Mouse (Mus musculus): ENCODE measurements around the gene Pdia2. TPM values are rescaled to one million over a fixed set of nuclear protein-coding genes. Genes with fewer than 3 reads are reported as not detected.

The Pdia2 gene
- polyA plus RNA-seq, 1 experiment from 2014 or later: 0.23 TPM

GRCm38 (mm10) chr17:26229776-26230175, 30.9 kb upstream of the Pdia2 start:
- no peak overlapping the region for H3K9ac ChIP-seq (replicated peaks)
- H3K27me3 ChIP-seq (replicated peaks): no peaks in the 10 kb centered on the region
- H3K4me2 ChIP-seq: no peak overlapping the region
- WGBS: 93% methylated on average over 5 of the region's 5 CpGs
- H3K4me3 ChIP-seq (replicated peaks): no peak overlapping the region
- no peaks in the 10 kb centered on the region for H3K36me3 ChIP-seq
- no peaks in the 10 kb centered on the region for H3K4me1 ChIP-seq
- H3K9me3 ChIP-seq (replicated peaks): no peaks in the 10 kb centered on the region
- H3K27ac ChIP-seq (replicated peaks): no peak overlapping the region
- ATAC-seq (ENCODE audit: low FRiP score): no peak

- Histone ChIP-seq H3K4me3 (replicated peaks) (no peak overlapping the region), H3K4me1 (no peaks in the 10 kb centered on the region), H3K27me3 (replicated peaks) (no peaks in the 10 kb centered on the region), H3K9me3 (replicated peaks) (no peaks in the 10 kb centered on the region), H3K9ac (replicated peaks) (no peak overlapping the region), H3K27ac (replicated peaks) (no peak overlapping the region), H3K36me3 (peaks cover 7% of the 10 kb centered on the region; the same call in 1 of the 2 replicates), H3K4me2 (no peak overlapping the region)
- no peak for ATAC-seq (ENCODE audit: low FRiP score)
- 83% methylated on average over 12 of the region's 12 CpGs for WGBS
Measured at GRCm38 (mm10) chr17:26225150-26225549, 26.3 kb upstream of the Pdia2 start.

- 88% methylated on average over 2 of the region's 2 CpGs for WGBS
Measured at GRCm38 (mm10) chr17:26221508-26221907, 22.6 kb upstream of the Pdia2 start.

GRCm38 (mm10) chr17:26212681-26213080, 13.8 kb upstream of the Pdia2 start:
- WGBS: 90% methylated on average over 11 of the region's 11 CpGs
- no peaks in the 10 kb centered on the region for H3K9me3 ChIP-seq (replicated peaks)
- no peaks in the 10 kb centered on the region for H3K4me1 ChIP-seq
- peaks cover 44% of the 10 kb centered on the region for H3K36me3 ChIP-seq
- no peaks in the 10 kb centered on the region for H3K27me3 ChIP-seq (replicated peaks)
- H3K4me2 ChIP-seq: no peak overlapping the region
- ATAC-seq (ENCODE audit: low FRiP score): no peak
- H3K27ac ChIP-seq (replicated peaks): no peak overlapping the region
- no peak overlapping the region for H3K9ac ChIP-seq (replicated peaks)
- H3K4me3 ChIP-seq (replicated peaks): no peak overlapping the region

More at GRCm38 (mm10) chr17:26221508-26221907, 22.6 kb upstream of the Pdia2 start:
- H3K9ac ChIP-seq (replicated peaks): no peak overlapping the region
- no peaks in the 10 kb centered on the region for H3K4me1 ChIP-seq
- no peak overlapping the region for H3K4me3 ChIP-seq (replicated peaks)
- no peak for ATAC-seq (ENCODE audit: low FRiP score)
- no peaks in the 10 kb centered on the region for H3K27me3 ChIP-seq (replicated peaks)
- H3K4me2 ChIP-seq: no peak overlapping the region
- H3K27ac ChIP-seq (replicated peaks): no peak overlapping the region
- H3K36me3 ChIP-seq: peaks cover 34% of the 10 kb centered on the region
- no peaks in the 10 kb centered on the region for H3K9me3 ChIP-seq (replicated peaks)

- Histone ChIP-seq H3K9me3 (replicated peaks) (no peaks in the 10 kb centered on the region), H3K4me3 (replicated peaks) (no peak overlapping the region), H3K36me3 (peaks cover 40% of the 10 kb centered on the region), H3K9ac (replicated peaks) (no peak overlapping the region), H3K4me2 (no peak overlapping the region), H3K4me1 (no peaks in the 10 kb centered on the region), H3K27ac (replicated peaks) (no peak overlapping the region), H3K27me3 (replicated peaks) (no peaks in the 10 kb centered on the region; the same call in 1 of the 2 replicates)
- no peak for ATAC-seq (ENCODE audit: low FRiP score)
- WGBS: 96% methylated on average over 7 of the region's 7 CpGs
Measured at GRCm38 (mm10) chr17:26212241-26212640, 13.4 kb upstream of the Pdia2 start.

GRCm38 (mm10) chr17:26207686-26208085, 8.8 kb upstream of the Pdia2 start, which contains the start of gene Arhgdig:
Gene Arhgdig, minus strand, starts transcription at chr17:26207786.
- H3K27me3 ChIP-seq (replicated peaks): peaks cover 32% of the 10 kb centered on the region
- peaks cover 4% of the 10 kb centered on the region; the same call in 1 of the 2 replicates for H3K36me3 ChIP-seq
- no peaks in the 10 kb centered on the region for H3K9me3 ChIP-seq (replicated peaks)
- WGBS: 91% methylated on average over 12 of the region's 12 CpGs
- no peak within 1 kb of the TSS for H3K27ac ChIP-seq (replicated peaks)
- H3K4me3 ChIP-seq (replicated peaks): no peak within 1 kb of the TSS
- H3K4me1 ChIP-seq: peaks cover 12% of the 10 kb centered on the region
- no peak within 1 kb of the TSS for H3K9ac ChIP-seq (replicated peaks)
- ATAC-seq (ENCODE audit: low FRiP score): no peak
- H3K4me2 ChIP-seq: no peak within 1 kb of the TSS

- Histone ChIP-seq H3K4me3 (replicated peaks) (no peak overlapping the region), H3K27ac (replicated peaks) (no peak overlapping the region), H3K4me1 (peaks cover 21% of the 10 kb centered on the region), H3K27me3 (replicated peaks) (peaks cover 45% of the 10 kb centered on the region), H3K9ac (replicated peaks) (no peak overlapping the region), H3K4me2 (no peak overlapping the region), H3K36me3 (no peaks in the 10 kb centered on the region), H3K9me3 (replicated peaks) (no peaks in the 10 kb centered on the region)
- ATAC-seq (ENCODE audit: low FRiP score): no peak
- 64% methylated on average over 1 of the region's 1 CpGs for WGBS
Measured at GRCm38 (mm10) chr17:26206392-26206791, 7.5 kb upstream of the Pdia2 start.

GRCm38 (mm10) chr17:26204766-26205165, 5.9 kb upstream of the Pdia2 start:
- Histone ChIP-seq H3K27me3 (replicated peaks) (peaks cover 57% of the 10 kb centered on the region), H3K27ac (replicated peaks) (no peak overlapping the region), H3K9me3 (replicated peaks) (no peaks in the 10 kb centered on the region), H3K4me2 (no peak overlapping the region), H3K9ac (replicated peaks) (no peak overlapping the region), H3K36me3 (no peaks in the 10 kb centered on the region), H3K4me1 (peaks cover 35% of the 10 kb centered on the region), H3K4me3 (replicated peaks) (no peak overlapping the region)
- 28% methylated on average over 11 of the region's 11 CpGs for WGBS
- no peak for ATAC-seq (ENCODE audit: low FRiP score)

GRCm38 (mm10) chr17:26203321-26203811, 4.5 kb upstream of the Pdia2 start:
- H3K4me2 ChIP-seq: peak overlapping the region; percentile 95
- H3K9me3 ChIP-seq (replicated peaks): no peaks in the 10 kb centered on the region
- WGBS: under 1% methylated on average over 30 of the region's 30 CpGs
- H3K4me3 ChIP-seq (replicated peaks): peak overlapping the region; percentile 49
- peak overlapping the region; percentile 48 for H3K9ac ChIP-seq (replicated peaks)
- peaks cover 68% of the 10 kb centered on the region for H3K27me3 ChIP-seq (replicated peaks)
- no peaks in the 10 kb centered on the region for H3K36me3 ChIP-seq
- no peak overlapping the region for H3K27ac ChIP-seq (replicated peaks)
- ATAC-seq (ENCODE audit: low FRiP score): peak; percentile 29; the same call in 1 of the 2 replicates
- peaks cover 36% of the 10 kb centered on the region for H3K4me1 ChIP-seq

GRCm38 (mm10) chr17:26202737-26203136, 3.9 kb upstream of the Pdia2 start, which contains the start of gene Rgs11:
Gene Rgs11, plus strand, starts transcription at chr17:26202951.
- WGBS: 1% methylated on average over 20 of the region's 22 CpGs
- peaks cover 36% of the 10 kb centered on the region for H3K4me1 ChIP-seq
- H3K27me3 ChIP-seq (replicated peaks): peaks cover 68% of the 10 kb centered on the region
- H3K9ac ChIP-seq (replicated peaks): peak within 1 kb of the TSS; percentile 48
- H3K9me3 ChIP-seq (replicated peaks): no peaks in the 10 kb centered on the region
- H3K36me3 ChIP-seq: peaks cover 3% of the 10 kb centered on the region
- H3K27ac ChIP-seq (replicated peaks): no peak within 1 kb of the TSS
- peak within 1 kb of the TSS; percentile 96 for H3K4me2 ChIP-seq
- ATAC-seq (ENCODE audit: low FRiP score): no peak
- peak within 1 kb of the TSS; percentile 62 for H3K4me3 ChIP-seq (replicated peaks)

- Histone ChIP-seq H3K4me2 (peak overlapping the region; percentile 96), H3K36me3 (peaks cover 10% of the 10 kb centered on the region), H3K4me1 (peaks cover 36% of the 10 kb centered on the region), H3K27ac (replicated peaks) (no peak overlapping the region), H3K27me3 (replicated peaks) (peaks cover 68% of the 10 kb centered on the region), H3K9me3 (replicated peaks) (no peaks in the 10 kb centered on the region), H3K4me3 (replicated peaks) (peak overlapping the region; percentile 62; the same call in 1 of the 2 replicates), H3K9ac (replicated peaks) (no peak overlapping the region)
- ATAC-seq (ENCODE audit: low FRiP score): no peak
Measured at GRCm38 (mm10) chr17:26201998-26202397, 3.1 kb upstream of the Pdia2 start.

- Histone ChIP-seq H3K4me2 (peak overlapping the region; percentile 96), H3K4me1 (peaks cover 36% of the 10 kb centered on the region), H3K27ac (replicated peaks) (peak overlapping the region; percentile 9; the same call in 1 of the 2 replicates), H3K36me3 (peaks cover 20% of the 10 kb centered on the region), H3K9ac (replicated peaks) (peak overlapping the region; percentile 79), H3K4me3 (replicated peaks) (peak overlapping the region; percentile 62), H3K9me3 (replicated peaks) (no peaks in the 10 kb centered on the region), H3K27me3 (replicated peaks) (peaks cover 68% of the 10 kb centered on the region)
- WGBS: under 1% methylated on average over 74 of the region's 92 CpGs
- peak; percentile 77 for ATAC-seq (ENCODE audit: low FRiP score)
Measured at GRCm38 (mm10) chr17:26200831-26201705, 2.2 kb upstream of the Pdia2 start.
